Mouse (Mus musculus): ENCODE measurements around the gene Gm20696.

DNA sequence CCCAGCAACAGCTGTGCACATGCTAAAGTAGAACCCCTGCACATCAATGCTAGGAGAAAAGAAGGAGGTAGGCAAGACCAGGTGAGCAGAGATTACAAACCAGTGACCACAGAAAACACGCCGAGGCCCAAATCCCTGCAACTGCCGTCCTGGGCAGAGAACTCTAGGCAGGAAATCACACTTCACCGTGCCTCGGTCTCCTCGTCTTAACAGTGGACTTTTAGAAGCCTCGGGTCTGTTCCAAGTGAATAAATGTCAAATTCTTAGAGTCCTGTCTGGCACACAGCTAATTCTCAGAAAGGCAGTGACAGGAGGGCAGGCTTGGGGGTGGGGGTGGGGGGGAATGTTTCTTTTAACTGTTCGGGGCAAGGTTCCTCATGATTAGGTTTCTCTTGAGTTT lies 364.7 kb downstream of the Gm20696 start:
- TF ChIP-seq GATA1 (IDR thresholded peaks at IDR 0.05; ENCODE audit: low read length) (no peak), TAL1 (IDR thresholded peaks at IDR 0.05; ENCODE audit: low read length) (no peak)
